Mouse (Mus musculus) heart, embryonic 12.5 days (tissue): ENCODE results near the gene Gpr149. TPM values are rescaled to one million over a fixed set of nuclear protein-coding genes. Genes with fewer than 3 reads are reported as not detected.
A peak's percentile ranks its signal among the peaks of the same experiment; 100 is the strongest.

Experiments used
- ATAC-seq: fragments of 200-750 bp; cut with Nextera tagmentation; 2 replicates; pipeline ENCODE4 v1.8.0; 2017; ENCODE audit warnings: moderate TSS enrichment, moderate library complexity; ENCODE audit not compliant: insufficient number of reproducible peaks, low FRiP score
- H3K27ac ChIP-seq: fragments of 300-500 bp; sonication (generic); 2 replicates; pipeline ENCODE4 v1.5.1; 2016; ENCODE audit warnings: mild to moderate bottlenecking, moderate library complexity; ENCODE audit not compliant: poor library complexity, severe bottlenecking
- H3K27me3 ChIP-seq: fragments of 300-500 bp; sonication (generic); replicated peaks from 2 replicates; pipeline ENCODE4 v1.6.1; 2016; ENCODE audit warnings: mild to moderate bottlenecking, moderate library complexity
- H3K36me3 ChIP-seq: fragments of 300-500 bp; sonication (generic); 2 replicates; pipeline ENCODE4 v1.6.1; 2016; ENCODE audit warnings: mild to moderate bottlenecking, moderate library complexity
- H3K4me1 ChIP-seq: fragments of 300-500 bp; sonication (generic); replicated peaks from 2 replicates; pipeline ENCODE4 v1.6.1; 2016; ENCODE audit warnings: mild to moderate bottlenecking
- H3K4me2 ChIP-seq: fragments of 300-500 bp; sonication (generic); 2 replicates; pipeline ENCODE4 v1.6.1; 2016; ENCODE audit warnings: mild to moderate bottlenecking, moderate library complexity
- H3K4me3 ChIP-seq: fragments of 300-500 bp; sonication (generic); 2 replicates; pipeline ENCODE4 v1.5.1; 2016; ENCODE audit warnings: mild to moderate bottlenecking
- H3K9ac ChIP-seq: fragments of 300-500 bp; sonication (generic); 2 replicates; pipeline ENCODE4 v1.6.1; 2016; ENCODE audit warnings: mild to moderate bottlenecking, moderate library complexity
- H3K9me3 ChIP-seq: fragments of 300-500 bp; sonication (generic); replicated peaks from 2 replicates; pipeline ENCODE4 v1.6.1; 2016; ENCODE audit warnings: mild to moderate bottlenecking, moderate library complexity
- WGBS: fragments of 180-500 bp; shearing (Covaris S2); methylation state at CpG from one replicate; pipeline ENCODE4 v1.1.7; 2016; 5-methylcytosine and 5-hydroxymethylcytosine counted together
- polyA plus RNA-seq: library from polyadenylated mRNA; unstranded; fragments of >200 nt; fragmentation: Nextera tagmentation; extraction: Ambion mirVana; gene quantifications from 2 replicates; pipeline ENCODE4 v1.2.1, GENCODE M21; 2016

Gpr149 gene
- not detected in 2 replicates for polyA plus RNA-seq

DNA sequence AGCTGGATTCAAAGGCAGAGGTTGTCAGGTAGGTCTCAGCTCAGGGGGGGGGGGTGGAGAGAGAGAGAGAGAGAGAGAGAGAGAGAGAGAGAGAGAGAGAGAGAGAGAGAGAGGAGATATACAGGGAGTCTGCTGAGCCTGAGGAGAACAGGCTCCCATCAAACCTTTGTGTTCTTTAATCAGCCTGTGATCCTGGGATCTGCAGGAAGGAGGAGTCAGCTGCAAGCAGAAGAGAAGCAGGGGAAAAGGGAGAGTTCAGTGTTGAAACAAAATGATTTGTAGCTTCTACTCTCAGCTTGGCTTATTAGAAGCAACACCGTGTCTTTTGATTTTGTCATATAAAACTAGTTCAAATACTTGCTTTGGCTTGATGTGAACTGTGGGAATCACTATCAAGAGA lies at the start of gene Gpr149:
Gpr149 (minus strand) TSS at position 168 of the 400 bp plus-strand sequence.
- H3K27ac ChIP-seq, result no peak within 1 kb of the TSS
- H3K4me2 ChIP-seq, result peak within 1 kb of the TSS; percentile 81
- no peaks in the 10 kb centered on the region for H3K9me3 ChIP-seq
- peaks cover 26% of the 10 kb centered on the region; the same call in 1 of the 2 replicates for H3K27me3 ChIP-seq
- ATAC-seq, result no peak
- no peaks in the 10 kb centered on the region for H3K36me3 ChIP-seq
- no peak within 1 kb of the TSS for H3K9ac ChIP-seq
- 0 out of 2 replicates have a peak, but pooled peaks cover 3% of the 10 kb centered on the region for H3K4me1 ChIP-seq
- peak within 1 kb of the TSS; percentile 43 for H3K4me3 ChIP-seq
- WGBS, result 70% methylated on average over 1 of the region's 1 CpGs

DNA sequence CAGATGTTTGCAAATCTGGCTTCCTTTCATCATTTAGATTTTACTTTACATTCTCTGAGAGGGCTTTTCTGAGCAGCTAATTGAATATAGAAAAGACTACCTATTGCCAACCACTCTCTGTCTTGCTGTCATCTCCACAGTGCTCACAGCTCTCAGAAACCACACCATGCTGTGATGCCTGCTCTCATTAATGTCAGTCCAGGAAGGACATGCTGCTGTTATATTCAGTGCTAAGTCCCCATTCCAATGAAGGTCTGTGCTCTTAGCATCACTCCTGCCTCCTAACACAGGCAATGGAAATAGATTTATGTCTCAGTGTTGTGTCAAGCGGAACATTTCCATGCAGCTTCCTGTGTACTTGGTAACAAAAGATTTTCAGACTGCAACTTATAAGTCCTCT lies 45.6 kb upstream of the Gpr149 start:
- Histone ChIP-seq H3K27me3 (no peaks in the 10 kb centered on the region), H3K4me3 (no peak overlapping the region), H3K9me3 (no peaks in the 10 kb centered on the region), H3K27ac (no peak overlapping the region), H3K4me1 (no peaks in the 10 kb centered on the region), H3K4me2 (no peak overlapping the region), H3K9ac (no peak overlapping the region), H3K36me3 (no peaks in the 10 kb centered on the region)
- no peak for ATAC-seq
- 79% methylated on average over 1 of the region's 1 CpGs for WGBS

DNA sequence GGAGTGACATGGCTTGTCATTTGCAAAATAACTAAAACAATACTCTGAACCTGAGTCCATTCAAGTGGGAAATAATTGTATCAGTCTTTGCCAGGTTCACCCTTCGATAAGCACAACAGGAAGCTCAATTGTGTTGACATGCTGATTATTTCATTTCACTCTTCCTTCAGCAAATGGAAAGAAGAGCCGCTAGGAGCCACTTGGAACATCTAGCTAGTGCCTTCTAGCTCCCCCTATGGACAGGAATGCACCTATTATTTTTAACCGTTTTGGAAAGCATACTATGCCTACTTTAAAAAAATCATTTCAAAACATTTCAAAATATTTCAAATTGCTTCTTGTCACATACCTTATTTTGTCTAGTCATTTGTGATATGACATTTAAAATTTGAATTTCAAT lies 5.9 kb upstream of the Gpr149 start:
- Histone ChIP-seq H3K4me2 (no peak overlapping the region), H3K36me3 (no peaks in the 10 kb centered on the region), H3K4me3 (no peak overlapping the region), H3K27ac (no peak overlapping the region), H3K4me1 (no peaks in the 10 kb centered on the region), H3K9ac (no peak overlapping the region), H3K27me3 (no peaks in the 10 kb centered on the region), H3K9me3 (no peaks in the 10 kb centered on the region)
- 49% methylated on average over 3 of the region's 3 CpGs for WGBS
- ATAC-seq, result no peak

DNA sequence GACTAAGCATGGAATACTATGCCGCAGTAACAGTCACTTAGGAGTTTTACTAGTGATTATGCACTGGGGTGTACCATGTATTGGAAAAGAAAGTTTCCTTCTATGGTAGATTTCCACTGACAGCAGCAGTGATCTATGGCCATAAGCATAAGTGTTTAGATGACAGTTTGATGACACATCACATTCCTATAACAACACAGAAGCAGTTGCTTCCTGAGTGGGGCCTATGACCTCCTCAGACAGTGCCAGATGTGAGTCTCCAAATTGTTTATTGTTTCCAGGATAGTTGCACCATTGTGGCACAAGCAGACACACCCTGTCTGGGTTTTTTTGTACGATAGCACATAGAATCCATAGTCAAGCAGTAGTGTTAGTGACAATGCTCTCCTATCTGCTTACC lies 991 bp upstream of the Gpr149 start:
- H3K4me1 ChIP-seq, result 0 out of 2 replicates have a peak, but pooled peaks cover 3% of the 10 kb centered on the region
- H3K36me3 ChIP-seq, result no peaks in the 10 kb centered on the region
- no peak for ATAC-seq
- H3K27me3 ChIP-seq, result peaks cover 26% of the 10 kb centered on the region; the same call in 1 of the 2 replicates
- no peak overlapping the region for H3K9ac ChIP-seq
- no peaks in the 10 kb centered on the region for H3K9me3 ChIP-seq
- 73% methylated on average over 2 of the region's 2 CpGs for WGBS
- no peak overlapping the region for H3K27ac ChIP-seq
- no peak overlapping the region for H3K4me3 ChIP-seq
- no peak overlapping the region for H3K4me2 ChIP-seq

DNA sequence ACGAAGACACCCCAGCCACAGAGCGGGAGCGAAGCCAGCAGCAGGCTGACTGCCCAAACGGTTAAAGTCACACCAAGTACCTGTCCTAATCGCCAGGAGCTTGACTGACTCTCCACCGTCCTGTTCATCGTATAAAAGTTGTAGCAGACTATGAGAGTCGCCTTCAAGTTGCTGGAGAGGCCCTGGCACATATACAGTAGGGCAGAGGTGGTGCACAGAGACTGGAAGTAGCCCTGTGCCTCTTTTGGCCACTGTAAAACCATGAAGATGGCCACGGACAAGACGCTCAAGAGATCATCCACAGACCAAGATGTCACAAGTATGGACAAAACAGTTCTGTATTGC lies 921 bp downstream of the Gpr149 start:
- WGBS, result 16% methylated on average over 10 of the region's 10 CpGs
- H3K4me2 ChIP-seq, result peak overlapping the region; percentile 81

DNA sequence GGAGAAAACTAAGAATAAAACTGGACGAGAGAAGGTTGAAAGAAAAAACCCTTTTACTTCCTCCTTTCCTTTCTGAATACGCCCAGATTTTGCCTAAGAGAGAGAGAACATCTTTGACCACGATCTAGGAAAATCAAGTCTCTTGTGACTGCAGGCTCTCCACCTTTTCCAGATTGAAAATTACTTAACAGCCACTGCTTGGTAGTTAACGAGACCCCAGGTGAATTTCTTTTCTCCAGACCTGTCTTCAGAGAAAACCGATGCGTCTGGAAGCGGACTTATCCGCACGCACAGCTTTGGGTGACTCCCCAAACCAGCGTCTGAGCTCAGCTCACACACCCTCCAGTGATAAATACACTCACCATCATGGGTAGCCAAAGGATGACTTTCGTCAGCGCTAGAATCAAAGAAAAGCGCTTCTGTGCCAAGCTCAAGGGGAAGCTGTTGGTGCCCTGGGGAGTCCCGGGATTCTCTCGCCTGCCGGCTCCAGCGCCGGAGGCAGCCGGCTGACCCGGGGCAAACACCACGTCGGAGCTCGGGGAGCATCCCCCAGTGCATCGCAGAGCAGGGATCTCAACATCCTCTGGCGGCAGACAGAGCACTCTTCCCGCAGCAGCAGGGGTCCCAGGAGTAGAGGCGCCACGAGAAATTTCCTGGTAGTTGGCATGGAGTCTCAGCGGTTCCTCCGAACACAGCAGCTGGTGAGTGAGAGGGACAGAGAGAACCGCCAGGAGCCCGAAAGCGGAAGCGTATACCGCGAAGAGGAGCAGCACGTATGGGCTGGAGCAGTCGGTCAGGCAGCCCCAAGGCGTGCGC lies 1.5 kb downstream of the Gpr149 start:
- peak overlapping the region; percentile 81 for H3K4me2 ChIP-seq
- H3K9me3 ChIP-seq, result no peaks in the 10 kb centered on the region
- no peaks in the 10 kb centered on the region for H3K36me3 ChIP-seq
- H3K27ac ChIP-seq, result no peak overlapping the region
- 2% methylated on average over 40 of the region's 40 CpGs for WGBS
- ATAC-seq, result 0 out of 2 replicates have a peak, but pooled peaks have one; percentile 51
- peak overlapping the region; percentile 43 for H3K4me3 ChIP-seq
- no peak overlapping the region for H3K9ac ChIP-seq
- H3K4me1 ChIP-seq, result 0 out of 2 replicates have a peak, but pooled peaks cover 3% of the 10 kb centered on the region
- H3K27me3 ChIP-seq, result peaks cover 26% of the 10 kb centered on the region; the same call in 1 of the 2 replicates

More for the DNA sequence above, 921 bp downstream of the Gpr149 start:
- no peak for ATAC-seq
- Histone ChIP-seq H3K36me3 (no peaks in the 10 kb centered on the region), H3K9me3 (no peaks in the 10 kb centered on the region), H3K27ac (no peak overlapping the region), H3K27me3 (peaks cover 26% of the 10 kb centered on the region; the same call in 1 of the 2 replicates), H3K4me3 (peak overlapping the region; percentile 43), H3K4me1 (0 out of 2 replicates have a peak, but pooled peaks cover 3% of the 10 kb centered on the region), H3K9ac (no peak overlapping the region)

DNA sequence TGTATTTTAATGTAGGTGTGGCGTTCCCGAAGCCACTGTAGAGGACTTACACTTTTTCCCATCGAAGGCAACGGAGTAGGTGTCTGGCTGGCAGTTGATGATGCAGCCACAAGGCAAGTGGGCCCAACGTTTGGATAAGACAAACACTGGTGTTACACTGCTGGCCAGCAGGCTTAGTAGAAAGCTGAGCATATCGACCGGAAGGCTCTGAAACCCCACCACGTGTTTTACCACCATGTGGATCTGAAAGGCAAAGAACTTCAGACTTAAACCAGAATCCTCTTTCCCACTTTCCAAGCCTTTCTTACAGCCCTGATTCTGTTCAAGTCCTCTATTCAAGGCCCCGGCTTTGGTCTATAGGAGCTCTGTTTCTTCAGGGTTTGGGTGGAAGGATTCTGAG lies 2.5 kb downstream of the Gpr149 start:
- Histone ChIP-seq H3K4me3 (no peak overlapping the region), H3K4me1 (0 out of 2 replicates have a peak, but pooled peaks cover 3% of the 10 kb centered on the region), H3K4me2 (no peak overlapping the region), H3K9ac (no peak overlapping the region), H3K36me3 (no peaks in the 10 kb centered on the region), H3K27me3 (peaks cover 26% of the 10 kb centered on the region; the same call in 1 of the 2 replicates), H3K27ac (no peak overlapping the region), H3K9me3 (no peaks in the 10 kb centered on the region)
- 70% methylated on average over 9 of the region's 9 CpGs for WGBS
- no peak for ATAC-seq

DNA sequence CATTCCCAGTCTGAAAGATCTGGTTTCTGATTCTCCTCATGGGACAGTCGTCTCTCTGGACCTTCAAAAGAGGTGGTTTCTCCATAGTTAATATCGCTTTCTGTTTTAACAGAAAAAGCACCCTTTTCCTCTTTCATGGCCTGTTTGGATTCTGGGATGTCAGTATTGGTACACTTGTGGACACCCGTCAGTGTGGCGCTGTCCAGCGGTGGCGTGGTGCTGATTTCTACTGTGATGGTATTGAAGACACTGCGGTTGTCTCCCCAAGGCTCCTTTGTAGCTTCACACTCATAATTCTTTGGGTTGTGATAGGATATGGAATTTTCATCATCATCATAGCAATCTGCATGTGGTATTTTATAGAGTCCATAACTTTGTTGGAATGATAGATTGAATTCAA lies 10.1 kb downstream of the Gpr149 start:
- Histone ChIP-seq H3K27me3 (no peaks in the 10 kb centered on the region), H3K27ac (no peak overlapping the region), H3K9me3 (no peaks in the 10 kb centered on the region), H3K36me3 (no peaks in the 10 kb centered on the region), H3K9ac (no peak overlapping the region), H3K4me2 (no peak overlapping the region), H3K4me3 (no peak overlapping the region), H3K4me1 (no peaks in the 10 kb centered on the region)
- no peak for ATAC-seq
- WGBS, result 20% methylated on average over 7 of the region's 7 CpGs

DNA sequence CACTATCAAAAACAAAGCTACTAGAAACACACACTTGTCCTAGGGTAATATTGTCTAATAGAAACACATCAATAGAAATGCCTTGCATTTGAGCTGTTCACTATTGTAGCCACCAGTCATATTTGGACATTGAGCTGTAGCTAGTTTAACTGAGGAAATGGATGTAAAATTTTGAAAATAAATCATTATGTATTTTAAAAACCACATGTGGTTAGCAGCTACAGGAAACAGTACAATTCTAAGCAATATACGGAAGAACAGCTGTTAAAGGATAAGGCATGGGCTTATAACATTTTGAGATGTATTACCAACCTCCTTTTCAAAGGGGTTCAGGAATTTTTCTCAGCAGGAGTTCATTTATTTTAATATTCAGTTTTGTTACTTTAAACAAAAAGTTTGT lies 19.9 kb downstream of the Gpr149 start:
- Histone ChIP-seq H3K9ac (no peak overlapping the region), H3K9me3 (no peaks in the 10 kb centered on the region), H3K36me3 (no peaks in the 10 kb centered on the region), H3K27ac (no peak overlapping the region), H3K4me3 (no peak overlapping the region), H3K4me2 (no peak overlapping the region), H3K4me1 (no peaks in the 10 kb centered on the region), H3K27me3 (no peaks in the 10 kb centered on the region)
- WGBS, result 86% methylated on average over 1 of the region's 1 CpGs
- no peak for ATAC-seq

DNA sequence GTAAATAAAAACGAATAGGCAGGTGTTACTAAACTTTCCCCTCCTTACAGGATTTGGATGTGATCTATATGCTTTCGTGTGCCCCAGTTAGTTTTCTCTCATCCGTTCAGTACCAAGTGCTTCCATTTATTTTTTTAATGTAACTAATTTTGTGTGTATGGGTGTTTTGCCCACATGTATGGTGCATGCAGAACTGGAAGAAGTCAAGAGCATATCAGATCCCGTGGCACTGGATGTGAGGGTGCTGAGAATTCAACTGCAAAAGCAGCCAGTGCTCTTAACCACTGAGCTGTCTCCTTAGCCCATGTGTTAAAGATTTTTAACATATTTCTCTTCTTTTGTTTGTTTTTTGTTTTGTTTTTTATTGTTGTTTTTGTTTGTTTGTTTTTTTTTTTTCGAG lies 77.3 kb downstream of the Gpr149 start:
- H3K27ac ChIP-seq, result no peak overlapping the region
- H3K36me3 ChIP-seq, result no peaks in the 10 kb centered on the region
- no peaks in the 10 kb centered on the region for H3K9me3 ChIP-seq
- no peak overlapping the region for H3K9ac ChIP-seq
- ATAC-seq, result no peak
- no peak overlapping the region for H3K4me2 ChIP-seq
- H3K4me3 ChIP-seq, result no peak overlapping the region
- no peaks in the 10 kb centered on the region for H3K27me3 ChIP-seq
- WGBS, result 60% methylated on average over 5 of the region's 5 CpGs
- no peaks in the 10 kb centered on the region for H3K4me1 ChIP-seq

DNA sequence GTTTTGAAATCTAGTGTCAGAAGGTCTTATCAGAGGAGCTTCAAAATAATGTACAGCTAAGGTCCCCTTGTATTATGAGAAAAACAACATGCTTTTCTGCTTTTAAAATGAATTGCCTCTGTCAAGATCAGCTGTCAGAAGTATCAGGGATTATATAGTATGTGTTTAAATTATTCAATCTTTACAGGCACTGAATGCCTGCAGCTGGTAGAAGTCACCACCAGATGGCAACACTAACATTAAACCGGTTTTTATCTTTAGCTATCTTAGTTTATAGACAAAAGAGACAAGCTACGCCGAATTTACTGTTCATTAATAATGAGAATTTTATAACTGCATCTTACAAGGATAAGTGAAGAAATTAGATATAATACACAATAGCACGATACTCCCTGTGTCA lies 77.8 kb downstream of the Gpr149 start:
- Histone ChIP-seq H3K9ac (no peak overlapping the region), H3K4me1 (no peaks in the 10 kb centered on the region), H3K9me3 (no peaks in the 10 kb centered on the region), H3K36me3 (no peaks in the 10 kb centered on the region), H3K4me2 (no peak overlapping the region), H3K27ac (no peak overlapping the region), H3K27me3 (no peaks in the 10 kb centered on the region), H3K4me3 (no peak overlapping the region)
- ATAC-seq, result no peak
- WGBS, result 37% methylated on average over 4 of the region's 4 CpGs
